Mouse (Mus musculus): ENCODE results near the gene Pltp. TPM values are rescaled to one million over a fixed set of nuclear protein-coding genes. Genes with fewer than 3 reads are reported as not detected.

Gene Pltp
- total and polyA plus RNA-seq, 3 experiments = 0.85 to 5.5 (median 0.94) TPM

GRCm38 (mm10) chr2:164894644-164895043 lies 37.1 kb upstream of the Pltp start:
- Histone ChIP-seq H3K36me3 (replicated peaks in 1 of 2; ENCODE audit: control insufficient read depth in 1 of 2, insufficient read depth in 1 of 2, low read length in 1 of 2) (peaks cover 98 to 100% of the 10 kb centered on the region in 2 experiments), H3K9me3 (replicated peaks; ENCODE audit: low read length) (no peaks in the 10 kb centered on the region), H3K27me3 (replicated peaks) (no peaks in the 10 kb centered on the region), H3K27ac (ENCODE audit: insufficient read depth, low read depth) (no peak overlapping the region), H3K9ac (ENCODE audit: insufficient read depth, low read depth) (no peak overlapping the region), H3K4me3 (replicated peaks in 1 of 3; ENCODE audit: low read depth in 2 of 3, low read length in 2 of 3, poor library complexity in 1 of 3) (no peak overlapping the region), H3K4me2 (ENCODE audit: insufficient read depth, low read depth, poor library complexity, severe bottlenecking) (no peak overlapping the region), H3K4me1 (ENCODE audit: control insufficient read depth in 1 of 2, insufficient read depth in 2 of 2) (no peaks in the 10 kb centered on the region), H3K79me2 (replicated peaks; ENCODE audit: control insufficient read depth, extremely low read depth, insufficient read depth, poor library complexity, severe bottlenecking) (no peaks in the 10 kb centered on the region)
- DNase-seq (ENCODE audit: extremely low read depth) = no peak
- dilution Hi-C loops (cut with MboI; ENCODE audit: extremely low pct_ligation_motif_present, extremely low pct_unique_long_range_greater_than_20kb, low sequenced_read_pairs) = no loop called here
- in situ Hi-C loops (cut with MboI; ENCODE audit: low pct_ligation_motif_present, low pct_unique_long_range_greater_than_20kb, low sequenced_read_pairs) = no loop called here
- no peak for TF ChIP-seq JUND (conservative IDR thresholded peaks at IDR 0.05; ENCODE audit: low read depth, low read length)
- no peak for TF ChIP-seq EP300 (IDR thresholded peaks at IDR 0.05; ENCODE audit: low read length)
- TF ChIP-seq ZMIZ1 (IDR thresholded peaks at IDR 0.05; ENCODE audit: low read depth, low read length) = no peak
- no peak for TF ChIP-seq PAX5 (IDR thresholded peaks at IDR 0.05; ENCODE audit: low read length)
- TF ChIP-seq BHLHE40 (IDR thresholded peaks at IDR 0.05; ENCODE audit: low read depth, low read length) = no peak
- no peak for TF ChIP-seq CHD1 (IDR thresholded peaks at IDR 0.05; ENCODE audit: low read depth, low read length)
- no peak for TF ChIP-seq MXI1 (IDR thresholded peaks at IDR 0.05; ENCODE audit: low read depth, low read length)
- no peak for TF ChIP-seq SMC3 (IDR thresholded peaks at IDR 0.05; ENCODE audit: low read depth, low read length)
- TF ChIP-seq CTCF (conservative IDR thresholded peaks at IDR 0.05 in 1 of 2, IDR thresholded peaks at IDR 0.05 in 1 of 2; ENCODE audit: low read depth in 2 of 2, low read length in 2 of 2) = no peak
- TF ChIP-seq UBTF (IDR thresholded peaks at IDR 0.05; ENCODE audit: low read depth, low read length) = no peak
- TF ChIP-seq HCFC1 (IDR thresholded peaks at IDR 0.05; ENCODE audit: low read depth, low read length) = no peak
- TF ChIP-seq ZKSCAN1 (IDR thresholded peaks at IDR 0.05; ENCODE audit: borderline replicate concordance, low read depth, low read length) = no peak
- no peak for TF ChIP-seq MYC (IDR thresholded peaks at IDR 0.05; ENCODE audit: low read depth, low read length)
- no peak for TF ChIP-seq TCF12 (IDR thresholded peaks at IDR 0.05; ENCODE audit: low read depth, low read length)
- TF ChIP-seq USF2 (conservative IDR thresholded peaks at IDR 0.05; ENCODE audit: low read depth, low read length) = no peak
- TF ChIP-seq ZNF384 (IDR thresholded peaks at IDR 0.05; ENCODE audit: low read depth, low read length) = no peak
- no peak for TF ChIP-seq MEF2A (IDR thresholded peaks at IDR 0.05; ENCODE audit: borderline replicate concordance, low read depth, low read length)
- no peak for TF ChIP-seq NELFE (IDR thresholded peaks at IDR 0.05; ENCODE audit: low read depth, low read length)

- H3K27me3 ChIP-seq (replicated peaks) = no peaks in the 10 kb centered on the region
- TF ChIP-seq UBTF (IDR thresholded peaks at IDR 0.05; ENCODE audit: low read depth, low read length) (no peak), ZNF384 (IDR thresholded peaks at IDR 0.05; ENCODE audit: low read depth, low read length) (no peak), USF2 (conservative IDR thresholded peaks at IDR 0.05; ENCODE audit: low read depth, low read length) (no peak), BHLHE40 (IDR thresholded peaks at IDR 0.05; ENCODE audit: low read depth, low read length) (no peak), HCFC1 (IDR thresholded peaks at IDR 0.05; ENCODE audit: low read depth, low read length) (no peak), MAFK (IDR thresholded peaks at IDR 0.05; ENCODE audit: insufficient replicate concordance, low read length) (no peak), RCOR1 (conservative IDR thresholded peaks at IDR 0.05; ENCODE audit: low read depth, low read length) (no peak), ELF1 (IDR thresholded peaks at IDR 0.05; ENCODE audit: low read depth, low read length) (no peak), MAZ (IDR thresholded peaks at IDR 0.05; ENCODE audit: low read depth, low read length) (no peak), NRF1 (IDR thresholded peaks at IDR 0.05; ENCODE audit: low read depth, low read length) (no peak), CHD2 (IDR thresholded peaks at IDR 0.05; ENCODE audit: low read length) (no peak), POLR2AphosphoS2 (IDR thresholded peaks at IDR 0.05; ENCODE audit: low read depth, low read length) (no peak), JUN (IDR thresholded peaks at IDR 0.05; ENCODE audit: insufficient read depth, low read depth, low read length) (no peak), ZMIZ1 (IDR thresholded peaks at IDR 0.05; ENCODE audit: low read depth, low read length) (no peak), SMC3 (IDR thresholded peaks at IDR 0.05; ENCODE audit: low read depth, low read length) (no peak), SIN3A (IDR thresholded peaks at IDR 0.05; ENCODE audit: low read length) (no peak), USF1 (IDR thresholded peaks at IDR 0.05; ENCODE audit: low read depth, low read length) (no peak), GABPA (IDR thresholded peaks at IDR 0.05; ENCODE audit: insufficient replicate concordance, low read depth, low read length) (no peak)
- no peak for DNase-seq (ENCODE audit: extremely low read depth)
- no peaks in the 10 kb centered on the region for H3K79me2 ChIP-seq (replicated peaks; ENCODE audit: control insufficient read depth, extremely low read depth, insufficient read depth, poor library complexity, severe bottlenecking)
- no peaks in the 10 kb centered on the region for H3K4me1 ChIP-seq (ENCODE audit: control insufficient read depth in 1 of 2, insufficient read depth in 2 of 2)
- H3K36me3 ChIP-seq (replicated peaks in 1 of 2; ENCODE audit: control insufficient read depth in 1 of 2, insufficient read depth in 1 of 2, low read length in 1 of 2) = peaks cover 98 to 100% of the 10 kb centered on the region in 2 experiments
- no peaks in the 10 kb centered on the region for H3K9me3 ChIP-seq (replicated peaks; ENCODE audit: low read length)
- no peak overlapping the region for H3K27ac ChIP-seq (ENCODE audit: insufficient read depth, low read depth)
- H3K9ac ChIP-seq (ENCODE audit: insufficient read depth, low read depth) = no peak overlapping the region
- H3K4me2 ChIP-seq (ENCODE audit: insufficient read depth, low read depth, poor library complexity, severe bottlenecking) = no peak overlapping the region
- in situ Hi-C loops (cut with MboI; ENCODE audit: low pct_ligation_motif_present, low pct_unique_long_range_greater_than_20kb, low sequenced_read_pairs) = no loop called here
- dilution Hi-C loops (cut with MboI; ENCODE audit: extremely low pct_ligation_motif_present, extremely low pct_unique_long_range_greater_than_20kb, low sequenced_read_pairs) = no loop called here
- H3K4me3 ChIP-seq (replicated peaks in 1 of 3; ENCODE audit: low read depth in 2 of 3, low read length in 2 of 3, poor library complexity in 1 of 3) = no peak overlapping the region
Measured at GRCm38 (mm10) chr2:164894048-164894447, 36.5 kb upstream of the Pltp start.
